Mouse (Mus musculus) ES-E14 (cell line): ENCODE data around the gene Mdm2.

Experiments
- CHD2 ChIP-seq: IDR thresholded peaks from 2 replicates; pipeline ENCODE4 v1.6.1; 2014; ENCODE audit warnings: mild to moderate bottlenecking, low read depth, low read length, inconsistent platforms
- HCFC1 ChIP-seq: IDR thresholded peaks from 2 replicates; pipeline ENCODE4 v1.6.1; 2012; ENCODE audit warnings: low read length, inconsistent platforms, borderline replicate concordance; ENCODE audit not compliant: insufficient read depth
- MAFK ChIP-seq: IDR thresholded peaks from 2 replicates; pipeline ENCODE4 v1.6.1; 2014; ENCODE audit warnings: mild to moderate bottlenecking, low read depth, low read length, inconsistent platforms; ENCODE audit not compliant: insufficient read depth

DNA sequence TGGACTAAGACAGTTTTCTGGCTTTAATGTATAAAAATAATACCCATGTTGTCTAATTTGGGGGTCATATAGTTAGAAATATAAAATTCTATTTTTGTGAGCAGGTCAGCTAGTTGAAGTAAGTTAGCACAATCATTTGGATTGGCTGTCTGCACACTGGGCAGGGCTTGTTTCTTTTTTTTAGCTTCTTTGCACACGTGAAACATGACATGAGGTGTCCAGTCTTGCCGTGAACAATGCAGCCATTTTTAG lies 20.5 kb downstream of the Mdm2 start:
- TF ChIP-seq MAFK, result no peak
- TF ChIP-seq HCFC1, result no peak
- TF ChIP-seq CHD2, result no peak
